Mouse (Mus musculus) intestine, embryonic 14.5 days (tissue): ENCODE results near the gene Ankmy2. TPM values are rescaled to one million over a fixed set of nuclear protein-coding genes. Genes with fewer than 3 reads are reported as not detected.
"Not testable (repeated sequence)": the region's sequence is repeated elsewhere in the genome, so short reads cannot be mapped to it uniquely, and the experiment has no call there.

ENCODE experiments used
- ATAC-seq: fragments of 200-750 bp; cut with Nextera tagmentation; replicated peaks from 2 replicates; pipeline ENCODE4 v1.8.0; 2017; ENCODE audit warnings: low read depth, moderate number of reproducible peaks, moderate TSS enrichment, moderate library complexity; ENCODE audit not compliant: low FRiP score, low TSS enrichment
- DNase-seq: peaks from one replicate; pipeline ENCODE4 v3.0.0-alpha.2; 2018; ENCODE audit warnings: low spot score
- H3K27ac ChIP-seq: fragments of 300-500 bp; sonication (generic); 2 replicates; pipeline ENCODE4 v1.5.1; 2014; ENCODE audit warnings: low read depth, mild to moderate bottlenecking, control low read depth
- H3K27me3 ChIP-seq: fragments of 300-500 bp; sonication (generic); replicated peaks from 2 replicates; pipeline ENCODE4 v1.6.1; 2014; ENCODE audit warnings: low read length, control low read depth; ENCODE audit not compliant: control insufficient read depth, insufficient read depth
- H3K36me3 ChIP-seq: fragments of 300-500 bp; sonication (generic); 2 replicates; pipeline ENCODE4 v1.6.1; 2014; ENCODE audit warnings: low read length, control low read depth; ENCODE audit not compliant: control insufficient read depth, insufficient read depth
- H3K4me1 ChIP-seq: fragments of 300-500 bp; sonication (generic); replicated peaks from 2 replicates; pipeline ENCODE4 v1.6.1; 2014; ENCODE audit warnings: low read length, control low read depth, mixed read lengths; ENCODE audit not compliant: control insufficient read depth, insufficient read depth
- H3K4me2 ChIP-seq: fragments of 300-500 bp; sonication (generic); 2 replicates; pipeline ENCODE4 v1.6.1; 2014; ENCODE audit warnings: low read length
- H3K4me3 ChIP-seq: fragments of 300-500 bp; sonication (generic); 2 replicates; pipeline ENCODE4 v1.5.1; 2014; ENCODE audit warnings: low read depth, low read length, control low read depth, mixed read lengths
- H3K9ac ChIP-seq: fragments of 300-500 bp; sonication (generic); 2 replicates; pipeline ENCODE4 v1.6.1; 2014; ENCODE audit warnings: mild to moderate bottlenecking, low read length
- H3K9me3 ChIP-seq: fragments of 300-500 bp; sonication (generic); 2 replicates; pipeline ENCODE4 v1.6.1; 2016; ENCODE audit warnings: low read length, control low read depth; ENCODE audit not compliant: control insufficient read depth
- WGBS: fragments of 180-500 bp; shearing (Covaris S2); extraction: QIAGEN DNeasy Blood & Tissue Kit; methylation state at CpG from one replicate; pipeline ENCODE4 v1.1.7; 2014; 5-methylcytosine and 5-hydroxymethylcytosine counted together
- polyA plus RNA-seq: library from polyadenylated mRNA; unstranded; fragments of >200 nt; fragmentation: Nextera tagmentation; extraction: Ambion mirVana; gene quantifications from 2 replicates; pipeline ENCODE4 v1.2.1, GENCODE M21; 2014

Ankmy2 gene
- polyA plus RNA-seq, 1 experiment from 2014 or later, result 38.8 TPM

DNA sequence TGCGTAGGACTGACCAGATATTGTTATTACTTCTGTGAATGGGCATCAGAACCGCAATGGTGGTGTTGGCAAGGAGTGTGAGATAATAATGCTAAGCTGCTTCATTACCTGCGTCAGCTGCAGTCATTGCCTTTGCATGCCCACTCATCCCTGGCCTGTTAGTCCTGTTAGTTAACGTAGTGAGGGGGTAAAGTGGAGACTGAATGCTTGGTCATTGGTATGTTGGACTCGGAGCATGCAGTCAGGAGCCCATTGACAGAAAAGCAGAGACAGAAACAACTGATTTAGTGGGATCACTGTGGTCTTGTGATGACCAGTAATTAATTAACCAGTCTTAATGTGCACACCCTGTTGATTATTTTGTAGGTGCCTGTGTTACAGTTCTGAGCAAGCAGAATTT, 20.3 kb downstream of the Ankmy2 start:
- no peak for ATAC-seq
- WGBS, result 95% methylated on average over 5 of the region's 5 CpGs
- Histone ChIP-seq H3K27me3 (no peaks in the 10 kb centered on the region), H3K36me3 (peaks cover 70% of the 10 kb centered on the region), H3K4me2 (no peak overlapping the region), H3K4me1 (no peaks in the 10 kb centered on the region), H3K27ac (no peak overlapping the region), H3K4me3 (no peak overlapping the region), H3K9me3 (no peaks in the 10 kb centered on the region), H3K9ac (no peak overlapping the region)
- no peak for DNase-seq

DNA sequence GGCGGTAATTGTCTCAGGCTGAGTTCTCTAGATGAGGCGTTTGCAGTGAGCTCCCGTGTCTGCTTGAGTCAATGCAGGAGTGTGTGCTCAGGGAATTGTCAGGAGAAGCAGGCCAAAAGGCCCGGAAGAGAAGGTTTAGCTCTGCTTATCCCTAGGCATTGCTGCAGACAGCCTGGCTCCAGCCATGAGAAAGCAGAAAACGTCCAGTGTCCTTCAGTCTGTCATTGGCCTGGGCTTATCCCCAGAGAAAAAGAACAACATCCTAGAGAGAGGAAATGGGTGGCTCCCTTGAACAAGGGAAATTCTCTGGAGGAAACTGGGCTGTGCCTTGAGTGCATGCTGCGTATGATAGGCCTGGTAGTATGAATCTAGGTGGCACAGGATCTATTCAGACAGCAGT, 25.7 kb downstream of the Ankmy2 start:
- peaks cover 64% of the 10 kb centered on the region for H3K36me3 ChIP-seq
- no peak for DNase-seq

DNA sequence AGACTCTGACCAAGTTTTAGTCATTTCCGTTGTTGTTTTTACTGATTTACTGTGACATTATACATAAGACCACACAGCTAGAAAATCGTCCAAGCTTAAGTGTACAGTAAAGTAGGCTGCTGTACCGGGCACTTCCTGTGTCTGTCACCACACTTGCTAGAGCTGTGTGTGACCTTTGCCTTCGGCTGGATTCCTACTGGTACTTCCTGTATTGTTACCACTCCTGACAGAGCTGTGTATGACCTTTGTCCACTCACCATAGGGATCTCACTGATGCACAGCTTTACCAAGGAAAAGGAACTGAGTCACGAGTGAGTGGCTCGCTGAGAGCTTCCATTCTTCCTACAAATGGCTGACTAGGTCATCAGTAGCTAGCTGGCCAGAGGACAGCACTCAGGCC, 30.2 kb downstream of the Ankmy2 start:
- no peak overlapping the region for H3K4me2 ChIP-seq
- H3K9me3 ChIP-seq, result no peaks in the 10 kb centered on the region
- no peaks in the 10 kb centered on the region for H3K27me3 ChIP-seq
- no peak for DNase-seq
- no peaks in the 10 kb centered on the region for H3K4me1 ChIP-seq
- no peak for ATAC-seq
- H3K9ac ChIP-seq, result no peak overlapping the region
- H3K27ac ChIP-seq, result no peak overlapping the region
- 78% methylated on average over 6 of the region's 6 CpGs for WGBS
- no peak overlapping the region for H3K4me3 ChIP-seq
- peaks cover 85% of the 10 kb centered on the region for H3K36me3 ChIP-seq

More for the DNA sequence above, 25.7 kb downstream of the Ankmy2 start:
- Histone ChIP-seq H3K9ac (no peak overlapping the region), H3K4me3 (no peak overlapping the region), H3K27ac (no peak overlapping the region), H3K27me3 (no peaks in the 10 kb centered on the region), H3K9me3 (no peaks in the 10 kb centered on the region), H3K4me2 (no peak overlapping the region), H3K4me1 (no peaks in the 10 kb centered on the region)
- WGBS, result 79% methylated on average over 6 of the region's 6 CpGs
- ATAC-seq, result no peak

DNA sequence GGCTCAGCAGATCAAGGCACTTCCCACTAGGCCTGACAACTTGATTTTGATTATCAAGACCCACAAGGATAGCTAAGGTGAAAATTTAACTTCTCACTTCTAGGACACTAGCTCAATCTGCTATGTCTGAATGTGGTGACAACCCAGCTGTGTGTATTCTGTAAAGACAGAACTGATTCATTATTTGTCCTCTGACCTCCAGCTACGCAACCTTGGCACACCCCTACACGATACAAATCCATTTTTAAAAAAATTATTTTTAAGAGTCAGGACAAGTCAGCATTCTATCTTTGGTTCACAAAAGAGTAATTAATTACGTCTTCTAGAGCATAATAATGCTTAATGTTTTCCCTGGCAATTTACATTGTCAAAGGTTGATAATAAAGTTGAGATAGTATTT, 32.7 kb downstream of the Ankmy2 start:
- DNase-seq, result no peak
- H3K27me3 ChIP-seq, result no peaks in the 10 kb centered on the region
- no peak for ATAC-seq
- no peaks in the 10 kb centered on the region for H3K9me3 ChIP-seq
- H3K27ac ChIP-seq, result no peak overlapping the region
- H3K36me3 ChIP-seq, result peaks cover 75% of the 10 kb centered on the region
- H3K4me1 ChIP-seq, result no peaks in the 10 kb centered on the region
- no peak overlapping the region for H3K4me2 ChIP-seq
- H3K9ac ChIP-seq, result no peak overlapping the region
- H3K4me3 ChIP-seq, result no peak overlapping the region
- WGBS, result 95% methylated on average over 3 of the region's 3 CpGs

DNA sequence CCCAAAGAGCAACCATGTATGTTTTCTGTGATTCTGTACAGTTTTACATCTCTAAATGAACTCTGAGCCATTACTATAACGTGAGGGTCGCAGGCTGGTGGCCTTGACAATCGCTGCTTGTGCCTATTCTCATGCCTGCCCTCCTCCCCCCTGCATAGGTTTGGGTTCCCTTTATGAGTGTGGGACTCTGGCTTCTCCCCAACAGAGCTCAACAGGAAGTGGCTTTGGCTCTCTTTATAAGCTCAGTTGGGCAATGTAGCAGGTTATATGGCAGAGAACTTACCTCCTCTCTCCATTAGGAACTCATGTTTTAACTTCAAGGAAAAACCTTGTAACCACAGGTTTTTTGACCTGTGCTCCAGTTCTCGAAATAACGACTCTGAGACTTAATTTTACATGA, 33.4 kb downstream of the Ankmy2 start:
- no peak overlapping the region for H3K4me2 ChIP-seq
- H3K27me3 ChIP-seq, result no peaks in the 10 kb centered on the region
- peaks cover 81% of the 10 kb centered on the region for H3K36me3 ChIP-seq
- 94% methylated on average over 5 of the region's 5 CpGs for WGBS
- no peaks in the 10 kb centered on the region for H3K9me3 ChIP-seq
- ATAC-seq (no peak), DNase-seq (no peak)
- H3K27ac ChIP-seq, result no peak overlapping the region
- H3K4me3 ChIP-seq, result no peak overlapping the region
- H3K9ac ChIP-seq, result no peak overlapping the region
- no peaks in the 10 kb centered on the region for H3K4me1 ChIP-seq

DNA sequence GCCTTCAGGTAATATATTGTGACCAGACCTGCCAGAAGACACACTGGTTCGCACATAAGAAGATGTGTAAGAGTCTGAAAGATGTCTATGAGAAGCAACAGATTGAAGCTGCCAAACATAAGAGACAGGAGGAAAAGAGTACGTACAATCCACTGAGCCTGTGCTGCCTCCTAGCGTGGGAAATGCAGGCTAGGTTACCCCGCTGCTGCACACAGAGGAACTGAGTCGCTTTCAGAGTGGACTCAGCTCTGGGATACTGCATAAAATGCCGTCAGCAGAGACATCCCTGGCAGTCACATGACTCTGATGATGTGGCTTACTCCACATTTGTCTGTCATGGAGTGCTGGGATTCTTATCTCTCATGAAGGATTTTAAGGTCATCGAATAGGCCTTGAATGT, 38.1 kb downstream of the Ankmy2 start:
- Histone ChIP-seq H3K4me1 (no peaks in the 10 kb centered on the region), H3K4me3 (no peak overlapping the region), H3K36me3 (peaks cover 69% of the 10 kb centered on the region), H3K27ac (no peak overlapping the region), H3K27me3 (no peaks in the 10 kb centered on the region), H3K4me2 (no peak overlapping the region), H3K9ac (no peak overlapping the region), H3K9me3 (peaks cover 21% of the 10 kb centered on the region)
- DNase-seq (no peak), ATAC-seq (no peak)
- WGBS, result 90% methylated on average over 7 of the region's 7 CpGs

DNA sequence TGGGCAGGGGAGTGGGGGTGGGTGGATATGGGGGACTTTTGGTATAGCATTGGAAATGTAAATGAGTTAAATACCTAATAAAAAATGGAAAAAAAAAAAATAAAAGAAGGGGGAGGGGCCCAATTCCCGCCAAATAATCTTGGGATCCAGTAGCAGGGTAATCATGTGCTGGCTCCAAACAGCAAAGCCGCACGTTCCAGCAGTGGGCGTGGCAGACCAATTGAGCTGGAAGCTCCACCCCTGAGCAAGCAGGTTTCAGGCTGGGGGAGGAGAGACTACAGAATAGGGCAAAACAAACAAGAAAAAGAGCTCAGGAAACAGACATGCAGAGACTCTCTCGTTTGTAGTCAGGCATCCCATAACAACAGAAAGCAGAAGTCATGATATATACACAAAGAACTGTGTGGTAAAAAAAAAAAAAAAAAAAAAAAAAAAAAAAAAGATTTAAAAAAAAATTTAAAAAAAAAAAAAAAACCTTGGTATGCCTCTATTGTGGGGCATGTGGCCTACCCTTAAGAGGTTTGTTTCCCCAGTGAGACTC, 48.7 kb downstream of the Ankmy2 start:
- H3K27me3 ChIP-seq, H3K9me3 ChIP-seq, H3K4me1 ChIP-seq, DNase-seq, H3K4me2 ChIP-seq, H3K36me3 ChIP-seq, H3K9ac ChIP-seq, H3K4me3 ChIP-seq, H3K27ac ChIP-seq: not testable (repeated sequence)
- WGBS, result 47% methylated on average over 5 of the region's 5 CpGs
- ATAC-seq, result 0 out of 2 replicates have a peak, but pooled peaks have one; percentile 62

DNA sequence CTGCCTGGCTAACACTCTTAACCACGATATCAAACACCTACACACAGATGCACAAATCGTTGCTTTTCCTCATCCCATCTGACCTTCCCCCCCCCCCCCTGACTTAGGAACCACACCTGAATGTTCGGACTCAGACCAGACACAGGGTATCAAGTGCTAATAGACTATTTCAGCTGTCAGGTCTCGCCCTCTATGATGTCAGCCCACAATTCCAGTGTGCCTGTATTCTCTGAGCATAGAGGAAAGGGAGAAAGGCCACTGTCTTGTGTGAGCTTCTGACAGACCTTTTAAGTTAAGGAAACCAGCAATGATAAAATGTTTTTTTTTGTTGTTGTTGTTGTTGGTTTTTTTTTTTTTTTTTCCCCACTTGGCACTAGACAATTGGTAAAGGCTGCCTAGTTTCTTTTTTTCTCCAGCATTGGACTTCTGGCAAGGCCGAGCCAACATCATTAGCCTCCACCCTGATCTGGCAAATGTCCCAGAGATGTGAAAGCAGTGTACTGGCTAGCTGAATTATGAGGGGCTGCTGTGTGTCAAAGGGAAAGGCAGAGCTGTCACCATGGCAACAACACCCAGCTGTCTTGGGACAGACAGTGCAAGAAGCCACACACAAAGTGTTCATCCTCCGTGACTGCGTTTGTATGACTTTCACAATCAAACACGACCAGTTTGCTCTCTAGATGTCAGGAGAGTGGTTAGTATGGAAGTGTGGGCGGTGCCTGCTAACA, 50.3 kb downstream of the Ankmy2 start:
- DNase-seq (peak; percentile 79), ATAC-seq (peak; percentile 92)
- Histone ChIP-seq H3K9me3 (no peaks in the 10 kb centered on the region), H3K9ac (no peak overlapping the region), H3K27ac (peak overlapping the region; percentile 29; the same call in 1 of the 2 replicates), H3K27me3 (no peaks in the 10 kb centered on the region), H3K4me2 (peak overlapping the region; percentile 33), H3K36me3 (no peaks in the 10 kb centered on the region), H3K4me1 (peaks cover 5% of the 10 kb centered on the region; the same call in 1 of the 2 replicates), H3K4me3 (peak overlapping the region; percentile 0; the same call in 1 of the 2 replicates)
- 32% methylated on average over 9 of the region's 9 CpGs for WGBS

DNA sequence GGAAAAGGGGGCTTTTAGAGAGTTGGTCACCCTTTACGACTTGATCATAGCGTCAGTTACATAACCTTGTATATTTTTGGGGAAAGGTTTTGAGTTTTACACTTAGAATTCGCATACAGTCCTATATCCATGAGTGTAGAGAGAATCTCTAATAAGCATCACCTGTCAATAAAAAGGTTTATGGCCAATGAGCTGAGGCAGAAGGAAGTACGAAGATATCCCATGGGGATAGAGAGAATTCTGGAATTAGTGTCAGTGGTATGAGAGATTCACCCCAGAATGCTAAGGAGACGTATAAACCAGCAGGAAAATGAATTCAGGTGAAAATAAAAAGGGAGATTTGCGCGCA, 50.9 kb downstream of the Ankmy2 start:
- H3K9me3 ChIP-seq, result no peaks in the 10 kb centered on the region
- DNase-seq (no peak), ATAC-seq (peak; percentile 47; the same call in 1 of the 2 replicates)
- peak overlapping the region; percentile 0; the same call in 1 of the 2 replicates for H3K4me3 ChIP-seq
- no peaks in the 10 kb centered on the region for H3K27me3 ChIP-seq
- H3K4me1 ChIP-seq, result peaks cover 5% of the 10 kb centered on the region; the same call in 1 of the 2 replicates
- H3K9ac ChIP-seq, result no peak overlapping the region
- H3K36me3 ChIP-seq, result no peaks in the 10 kb centered on the region
- H3K27ac ChIP-seq, result peak overlapping the region; percentile 29; the same call in 1 of the 2 replicates
- peak overlapping the region; percentile 33 for H3K4me2 ChIP-seq
- WGBS, result 60% methylated on average over 7 of the region's 7 CpGs
